Mouse (Mus musculus) stomach, adult 2 months (tissue): Measurements from ENCODE around the gene Ipo13. TPM values are rescaled to one million over a fixed set of nuclear protein-coding genes. Genes with fewer than 3 reads are reported as not detected.

ENCODE experiments used
- polyA plus RNA-seq: library from polyadenylated mRNA; depleted of rRNA; stranded (reverse); fragments of >200 nt; gene quantifications from 2 replicates; pipeline ENCODE4 v1.2.3, GENCODE M21; 2012; rRNA removed

Ipo13 gene
- 36.2 and 48.1 TPM in 2 replicates for polyA plus RNA-seq

GRCm38 (mm10) chr4:117914591-117915442, at the start of gene Ipo13:
Ipo13 (minus strand) TSS chr4:117914999.

GRCm38 (mm10) chr4:117929391-117929881, 14.6 kb upstream of the Ipo13 start, which contains the start of gene Artn:
Artn (minus strand) TSS chr4:117929763.

GRCm38 (mm10) chr4:117891738-117892161, 23.0 kb downstream of the Ipo13 start, which contains the start of gene Dph2:
Dph2 (minus strand) TSS chr4:117892032.

GRCm38 (mm10) chr4:117887133-117887532, 27.7 kb downstream of the Ipo13 start, which contains the start of gene Atp6v0b:
Atp6v0b (minus strand) TSS chr4:117887333.

GRCm38 (mm10) chr4:117882701-117883691, 31.8 kb downstream of the Ipo13 start, which contains the start of gene B4galt2:
B4galt2 (minus strand) TSS chr4:117883487.

GRCm38 (mm10) chr4:117872471-117872886, 42.3 kb downstream of the Ipo13 start, which contains the start of gene Ccdc24:
Ccdc24 (minus strand) TSS chr4:117872557.

Other genes starting within 250 kb of the Ipo13 start
- gene Dmap1, start 232.7 kb downstream of the Ipo13 start, polyA plus RNA-seq, result 6.1 and 9.4 TPM in 2 replicates
- gene Gm12845, start 190.6 kb downstream of the Ipo13 start, polyA plus RNA-seq, result not detected in 2 replicates
- 0.02 TPM in 1 of 2 replicates, not detected in the other for gene Klf17, start 149.4 kb downstream of the Ipo13 start, polyA plus RNA-seq
- 26.0 and 35.6 TPM in 2 replicates for gene Slc6a9, start 80.5 kb downstream of the Ipo13 start, polyA plus RNA-seq
- 1.2 and 1.6 TPM in 2 replicates for gene Ccdc24, start 42.4 kb downstream of the Ipo13 start, polyA plus RNA-seq
- 14.9 and 20.4 TPM in 2 replicates for gene B4galt2, start 31.5 kb downstream of the Ipo13 start, polyA plus RNA-seq
- 383 and 470 TPM in 2 replicates for gene Atp6v0b, start 27.7 kb downstream of the Ipo13 start, polyA plus RNA-seq
- gene Dph2, start 23.0 kb downstream of the Ipo13 start, polyA plus RNA-seq, result 5.4 and 6.9 TPM in 2 replicates
- 4.2 and 6.5 TPM in 2 replicates for gene Artn, start 14.8 kb upstream of the Ipo13 start, polyA plus RNA-seq
- 13.4 and 18.7 TPM in 2 replicates for gene St3gal3, start 219.9 kb upstream of the Ipo13 start, polyA plus RNA-seq